Mouse (Mus musculus) heart, adult 18-20 months (tissue): ENCODE results near the gene Btg3. TPM values are rescaled to one million over a fixed set of nuclear protein-coding genes. Genes with fewer than 3 reads are reported as not detected.
"Not testable (repeated sequence)": the region's sequence is repeated elsewhere in the genome, so short reads cannot be mapped to it uniquely, and the experiment has no call there.

Source experiments
- DNase-seq, 2 experiments: peaks; one replicate each; pipeline ENCODE4 v3.0.0; 2021 to 2022; ENCODE audit warnings: mixed read lengths in 1 of 2
- long read RNA-seq, 2 experiments: library from polyadenylated mRNA; stranded (forward); transcript quantifications; one replicate each; pipeline ENCODE4 v2.0.0; 2021
- total RNA-seq, 2 experiments: library from RNA; stranded (reverse); gene quantifications; 2 replicates each; pipeline ENCODE4 v1.2.3; 2021

Btg3 gene
- total RNA-seq = 1 to 10 TPM; 6.0 to 7.0 TPM
- long read RNA-seq, experiment 1, transcript Btg3-201 (5 exons, 1,414 nt) = major isoform, 10 of 14 reads
- long read RNA-seq, experiment 1, partial matches to known transcripts = 4 of 14 reads
- long read RNA-seq, experiment 1, other reads (novel, unspliced or antisense) = 0 of 14 reads
- long read RNA-seq, experiment 2, transcript Btg3-201 (5 exons, 1,414 nt) = major isoform, 5 of 7 reads
- long read RNA-seq, experiment 2, partial matches to known transcripts = 2 of 7 reads
- long read RNA-seq, experiment 2, other reads (novel, unspliced or antisense) = 0 of 7 reads

- DNase-seq = peak; percentile 84 to 93
These were observed at the start of gene Btg3 for GRCm38 (mm10) chr16:78376745-78377570. Gene Btg3 (minus strand): TSS chr16:78377192.

GRCm38 (mm10) chr16:78417733-78418132, 40.7 kb upstream of the Btg3 start:
- no peak for DNase-seq

GRCm38 (mm10) chr16:78416500-78416899, 39.5 kb upstream of the Btg3 start:
- peak in 1 of 2 experiments; percentile 24 for DNase-seq

DNA sequence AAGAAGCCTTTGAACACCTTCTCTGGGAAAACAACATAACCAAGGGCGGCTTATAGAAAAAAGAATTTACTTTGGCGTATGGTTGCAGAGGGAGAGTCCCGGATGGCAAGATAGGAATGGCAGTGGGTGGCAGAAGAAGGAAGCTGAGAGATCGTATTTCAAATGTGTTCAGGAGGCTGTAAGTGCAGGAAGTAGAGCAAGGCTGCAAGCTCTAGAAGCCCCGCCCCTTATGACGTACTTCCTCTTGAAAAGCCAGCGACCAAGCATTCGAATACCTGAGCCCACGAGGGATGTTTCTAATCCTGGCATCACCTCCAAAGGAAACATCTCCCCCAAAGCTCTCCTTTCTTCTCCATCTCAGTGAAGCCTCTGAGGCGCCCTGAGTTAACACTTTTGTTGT, 33.0 kb upstream of the Btg3 start:
- no peak for DNase-seq

DNA sequence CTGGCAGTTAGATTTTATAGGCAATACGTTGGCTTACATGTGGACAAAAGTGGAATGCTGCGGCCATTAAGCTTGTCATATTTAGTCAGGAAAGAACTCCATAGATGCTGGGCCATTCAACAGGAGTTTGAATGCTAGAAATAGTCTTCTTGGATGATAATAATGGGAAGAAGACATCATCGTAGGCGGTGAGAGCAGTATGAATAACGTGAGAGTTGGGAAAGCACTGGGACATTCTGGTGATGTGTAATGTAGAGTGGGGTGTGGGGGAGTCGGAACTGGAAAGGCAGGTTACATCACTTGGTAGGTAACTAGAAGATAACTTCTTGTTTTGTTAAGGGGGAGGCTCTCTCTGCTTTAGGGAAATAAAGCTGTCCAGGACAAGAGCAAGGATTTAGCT, 30.9 kb upstream of the Btg3 start:
- DNase-seq = no peak

DNA sequence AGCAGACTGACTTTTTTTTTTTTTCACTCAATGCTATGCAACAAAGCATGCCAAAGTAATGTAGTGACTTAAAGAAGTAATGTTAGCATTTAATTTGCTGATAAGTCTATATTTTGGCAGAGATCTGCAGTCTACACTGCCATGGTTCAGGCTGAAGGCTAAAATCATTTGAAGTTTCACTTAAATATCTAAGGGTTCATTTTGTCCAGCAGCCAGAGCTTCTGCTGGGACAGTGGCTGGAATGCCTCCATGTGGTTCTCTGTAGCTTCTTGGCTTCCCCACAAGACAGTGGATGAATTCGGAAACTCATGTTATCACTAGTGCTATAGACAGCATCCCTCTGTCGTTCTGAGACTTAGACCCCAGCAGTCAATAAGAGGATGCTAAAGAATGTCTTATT, 29.7 kb upstream of the Btg3 start:
- no peak for DNase-seq

- no peak for DNase-seq
These were observed 25.3 kb upstream of the Btg3 start for GRCm38 (mm10) chr16:78402316-78402715.

DNA sequence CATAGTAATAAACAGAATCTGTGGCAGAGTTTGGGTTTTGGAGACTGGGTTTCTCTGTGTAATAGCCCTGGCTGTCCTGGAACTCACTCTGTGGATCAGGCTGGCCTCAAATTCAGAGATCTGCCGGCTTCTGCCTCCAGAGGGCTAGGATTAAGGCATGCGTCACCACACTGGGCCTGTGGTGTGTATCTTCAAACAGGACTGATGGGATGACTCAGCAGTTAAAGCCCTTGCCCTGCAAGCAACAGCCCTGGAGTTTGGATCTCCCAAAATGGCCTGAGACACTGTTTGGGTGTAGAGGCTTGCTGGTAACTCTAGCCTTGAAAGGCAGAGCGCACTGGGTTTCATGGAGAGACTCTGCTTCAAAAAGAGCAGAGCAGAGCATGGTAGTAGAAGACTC, 22.4 kb upstream of the Btg3 start:
- DNase-seq = no peak

- DNase-seq = no peak
These were observed 21.7 kb upstream of the Btg3 start for GRCm38 (mm10) chr16:78398734-78399133.

GRCm38 (mm10) chr16:78391354-78391753, 14.4 kb upstream of the Btg3 start:
- peak in 1 of 2 experiments; percentile 16 for DNase-seq

DNA sequence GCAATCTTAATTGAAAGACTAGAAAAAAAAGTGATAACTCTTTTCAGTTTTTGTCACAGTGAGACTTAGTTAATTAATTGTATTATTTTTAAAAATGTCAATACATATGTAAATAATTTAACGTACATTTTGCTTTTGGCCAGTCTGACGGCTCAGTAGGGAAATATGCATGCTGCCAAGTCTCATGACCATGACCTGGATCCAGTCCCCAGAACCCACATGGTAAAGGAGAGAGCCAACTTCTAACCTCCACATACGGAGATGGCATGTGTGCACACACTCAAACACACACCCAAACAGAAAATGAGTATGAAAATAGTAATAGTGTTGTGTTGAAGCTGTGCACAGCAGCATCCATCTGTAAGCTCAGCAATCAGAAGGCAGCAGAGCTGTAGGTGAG, 13.0 kb upstream of the Btg3 start:
- no peak for DNase-seq

GRCm38 (mm10) chr16:78389122-78389521, 12.1 kb upstream of the Btg3 start:
- DNase-seq = no peak

DNA sequence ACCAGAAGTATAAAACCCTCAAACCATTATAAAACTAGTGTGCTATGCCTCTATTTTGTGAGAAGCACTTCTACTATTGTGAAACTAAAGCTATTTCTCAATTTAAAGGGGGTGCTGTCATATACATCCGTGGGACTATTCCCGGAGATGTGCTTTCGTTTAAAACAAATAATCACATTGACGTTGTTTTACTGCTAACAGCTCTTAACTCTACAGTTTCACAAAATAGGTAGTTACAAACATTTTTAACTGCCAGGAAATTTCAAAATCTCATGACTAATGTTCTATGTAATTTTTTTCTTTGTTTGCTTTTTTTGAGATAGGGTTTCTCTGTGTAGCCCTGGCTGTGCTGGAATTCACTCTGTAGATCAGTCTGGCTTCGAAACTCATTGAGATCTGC, 1.5 kb upstream of the Btg3 start:
- DNase-seq = no peak

- peak; percentile 41 to 58 for DNase-seq
These were observed 936 bp downstream of the Btg3 start for GRCm38 (mm10) chr16:78375821-78376691.

DNA sequence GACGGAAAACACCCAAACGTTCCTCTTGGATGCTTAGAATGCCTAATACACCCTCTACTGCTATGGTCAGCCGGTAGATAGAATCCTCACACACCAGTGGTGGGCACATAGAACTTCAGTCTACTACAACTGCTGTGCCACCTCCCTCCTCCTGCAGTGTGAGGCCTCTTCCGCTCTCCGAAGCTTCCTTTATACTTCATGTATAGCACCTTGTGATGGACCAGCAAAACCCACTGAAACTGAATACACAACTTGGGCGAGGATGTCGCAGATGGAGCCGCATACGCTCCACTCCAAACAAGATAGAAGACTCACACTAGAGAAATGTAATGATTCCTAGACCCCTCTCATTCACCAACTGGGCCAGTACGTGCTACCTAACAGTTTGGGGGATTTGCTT, 1.8 kb downstream of the Btg3 start:
- DNase-seq = peak in 1 of 2 experiments; percentile 25

- DNase-seq = no peak
These were observed 3.2 kb downstream of the Btg3 start for GRCm38 (mm10) chr16:78373743-78374142.

GRCm38 (mm10) chr16:78372786-78373185, 4.2 kb downstream of the Btg3 start:
- DNase-seq = no peak

GRCm38 (mm10) chr16:78371491-78372046, 5.4 kb downstream of the Btg3 start:
- DNase-seq = peak; percentile 28 to 30

GRCm38 (mm10) chr16:78364554-78364953, 12.4 kb downstream of the Btg3 start:
- DNase-seq = not testable (repeated sequence)

DNA sequence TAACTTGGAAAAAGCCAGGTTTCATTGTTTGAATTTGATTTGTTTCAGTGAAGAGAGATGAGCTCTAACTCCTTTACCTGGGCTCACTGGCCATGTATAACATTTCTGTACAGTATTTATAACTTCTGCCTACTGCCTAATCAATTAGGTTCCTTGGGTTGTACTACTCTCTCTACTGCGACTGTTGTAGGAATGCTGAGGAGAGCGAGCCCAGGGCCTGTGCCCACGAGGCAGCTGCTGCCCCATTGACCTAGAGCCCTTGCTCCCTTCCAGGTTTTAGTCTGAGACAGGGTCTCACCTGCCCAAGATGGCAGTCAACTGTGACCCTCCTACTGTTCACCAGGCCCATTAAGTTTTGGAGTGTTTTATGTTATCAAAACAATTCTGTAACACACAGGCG, 15.5 kb downstream of the Btg3 start:
- DNase-seq = no peak

DNA sequence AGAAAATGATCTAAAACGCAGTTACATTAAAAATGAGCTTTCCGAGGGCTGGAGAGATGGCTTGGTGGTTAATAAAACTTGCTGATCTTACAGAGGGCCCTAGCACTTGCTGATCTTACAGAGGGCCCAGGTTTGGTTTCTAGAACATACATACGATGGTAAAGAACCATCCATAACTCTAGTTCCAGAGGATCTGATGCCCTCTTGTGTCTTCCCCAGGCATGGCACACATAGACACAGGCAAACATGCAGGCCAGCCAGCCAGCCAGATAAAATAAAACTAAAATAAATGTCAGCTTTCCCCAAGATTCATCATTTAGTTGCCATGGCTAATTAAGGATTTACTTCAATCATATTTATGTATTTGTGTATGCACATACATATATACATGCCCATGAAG, 19.2 kb downstream of the Btg3 start:
- no peak for DNase-seq

DNA sequence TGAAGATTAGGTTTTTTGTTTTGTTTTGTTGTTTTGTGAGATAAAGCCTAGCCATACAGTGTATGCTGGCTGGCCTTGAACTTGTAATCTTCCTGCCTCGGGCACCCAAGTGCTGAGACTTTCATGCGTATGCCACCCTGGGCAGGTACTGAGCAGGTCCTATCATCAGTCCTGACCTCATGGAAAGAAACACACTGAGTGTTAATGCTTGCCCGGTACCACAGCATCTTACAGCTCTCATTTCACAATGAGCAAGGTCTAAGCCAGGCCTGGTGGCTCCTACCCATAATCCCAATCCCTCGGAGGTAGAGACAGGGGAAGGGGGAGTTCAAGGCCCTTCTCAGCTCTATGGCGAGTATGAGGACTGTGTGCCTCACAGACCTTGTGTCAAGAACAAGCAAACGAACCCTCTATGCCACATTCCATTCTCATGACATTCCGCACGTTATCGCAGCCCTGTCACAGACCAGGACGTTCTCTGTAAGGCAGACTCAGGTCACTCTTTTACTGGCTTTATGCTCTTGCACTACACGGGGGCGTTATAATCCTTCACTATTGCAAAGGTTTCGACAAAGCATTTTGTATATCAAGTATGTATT, 29.6 kb downstream of the Btg3 start:
- DNase-seq = peak; percentile 18 to 42
